Mouse (Mus musculus) intestine, embryonic 14.5 days (tissue): Measurements from ENCODE around the gene Csnk1e. TPM values are rescaled to one million over a fixed set of nuclear protein-coding genes. Genes with fewer than 3 reads are reported as not detected.

ENCODE experiments used
- ATAC-seq: fragments of 200-750 bp; cut with Nextera tagmentation; replicated peaks from 2 replicates; pipeline ENCODE4 v1.8.0; 2017; ENCODE audit warnings: low read depth, moderate number of reproducible peaks, moderate TSS enrichment, moderate library complexity; ENCODE audit not compliant: low FRiP score, low TSS enrichment
- DNase-seq: peaks from one replicate; pipeline ENCODE4 v3.0.0-alpha.2; 2018; ENCODE audit warnings: low spot score
- H3K27ac ChIP-seq: fragments of 300-500 bp; sonication (generic); 2 replicates; pipeline ENCODE4 v1.5.1; 2014; ENCODE audit warnings: low read depth, mild to moderate bottlenecking, control low read depth
- H3K27me3 ChIP-seq: fragments of 300-500 bp; sonication (generic); replicated peaks from 2 replicates; pipeline ENCODE4 v1.6.1; 2014; ENCODE audit warnings: low read length, control low read depth; ENCODE audit not compliant: control insufficient read depth, insufficient read depth
- H3K36me3 ChIP-seq: fragments of 300-500 bp; sonication (generic); 2 replicates; pipeline ENCODE4 v1.6.1; 2014; ENCODE audit warnings: low read length, control low read depth; ENCODE audit not compliant: control insufficient read depth, insufficient read depth
- H3K4me1 ChIP-seq: fragments of 300-500 bp; sonication (generic); replicated peaks from 2 replicates; pipeline ENCODE4 v1.6.1; 2014; ENCODE audit warnings: low read length, control low read depth, mixed read lengths; ENCODE audit not compliant: control insufficient read depth, insufficient read depth
- H3K4me2 ChIP-seq: fragments of 300-500 bp; sonication (generic); 2 replicates; pipeline ENCODE4 v1.6.1; 2014; ENCODE audit warnings: low read length
- H3K4me3 ChIP-seq: fragments of 300-500 bp; sonication (generic); 2 replicates; pipeline ENCODE4 v1.5.1; 2014; ENCODE audit warnings: low read depth, low read length, control low read depth, mixed read lengths
- H3K9ac ChIP-seq: fragments of 300-500 bp; sonication (generic); 2 replicates; pipeline ENCODE4 v1.6.1; 2014; ENCODE audit warnings: mild to moderate bottlenecking, low read length
- H3K9me3 ChIP-seq: fragments of 300-500 bp; sonication (generic); 2 replicates; pipeline ENCODE4 v1.6.1; 2016; ENCODE audit warnings: low read length, control low read depth; ENCODE audit not compliant: control insufficient read depth
- WGBS: fragments of 180-500 bp; shearing (Covaris S2); extraction: QIAGEN DNeasy Blood & Tissue Kit; methylation state at CpG from one replicate; pipeline ENCODE4 v1.1.7; 2014; 5-methylcytosine and 5-hydroxymethylcytosine counted together
- polyA plus RNA-seq: library from polyadenylated mRNA; unstranded; fragments of >200 nt; fragmentation: Nextera tagmentation; extraction: Ambion mirVana; gene quantifications from 2 replicates; pipeline ENCODE4 v1.2.1, GENCODE M21; 2014

Csnk1e gene
- polyA plus RNA-seq, 1 experiment from 2014 or later = 78.1 TPM

GRCm38 (mm10) chr15:79390434-79390833 lies 64.9 kb downstream of the Csnk1e start:
- Histone ChIP-seq H3K27me3 (no peaks in the 10 kb centered on the region), H3K4me2 (no peak overlapping the region), H3K36me3 (0 out of 2 replicates have a peak, but pooled peaks cover 5% of the 10 kb centered on the region), H3K9ac (no peak overlapping the region), H3K9me3 (no peaks in the 10 kb centered on the region), H3K4me1 (peaks cover 36% of the 10 kb centered on the region), H3K27ac (no peak overlapping the region), H3K4me3 (no peak overlapping the region)
- no peak for ATAC-seq
- DNase-seq = no peak
- WGBS = 79% methylated on average over 6 of the region's 6 CpGs

DNA sequence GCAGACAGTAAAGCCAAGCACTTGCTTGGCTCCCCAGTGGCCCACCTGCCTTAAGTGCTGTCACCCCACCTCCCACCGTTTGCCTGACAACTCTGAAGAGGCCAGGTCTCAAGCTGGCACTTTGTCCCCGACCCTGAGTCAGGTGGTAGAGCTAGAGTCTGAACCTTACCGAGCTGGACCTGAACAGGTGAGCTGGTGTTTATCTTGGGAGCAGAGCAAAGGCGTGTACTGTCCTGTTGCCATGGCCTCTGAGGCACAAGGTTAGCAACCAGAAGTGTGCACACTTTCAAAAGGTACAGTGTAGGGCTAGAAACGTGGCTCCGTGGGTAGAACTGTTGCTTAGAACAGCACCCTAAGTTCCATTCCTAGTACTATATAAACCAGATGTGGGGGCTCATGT lies 67.2 kb downstream of the Csnk1e start:
- H3K27me3 ChIP-seq = no peaks in the 10 kb centered on the region
- peaks cover 27% of the 10 kb centered on the region for H3K4me1 ChIP-seq
- 61% methylated on average over 6 of the region's 6 CpGs for WGBS
- no peaks in the 10 kb centered on the region for H3K9me3 ChIP-seq
- no peak overlapping the region for H3K27ac ChIP-seq
- no peak overlapping the region for H3K4me2 ChIP-seq
- no peak for ATAC-seq
- DNase-seq = no peak
- no peak overlapping the region for H3K9ac ChIP-seq
- 0 out of 2 replicates have a peak, but pooled peaks cover 8% of the 10 kb centered on the region for H3K36me3 ChIP-seq
- no peak overlapping the region; the same call in 1 of the 2 replicates for H3K4me3 ChIP-seq

GRCm38 (mm10) chr15:79387611-79388010 lies 67.8 kb downstream of the Csnk1e start:
- no peaks in the 10 kb centered on the region for H3K27me3 ChIP-seq
- H3K36me3 ChIP-seq = 0 out of 2 replicates have a peak, but pooled peaks cover 8% of the 10 kb centered on the region
- no peak overlapping the region for H3K27ac ChIP-seq
- peaks cover 27% of the 10 kb centered on the region for H3K4me1 ChIP-seq
- no peak overlapping the region for H3K4me2 ChIP-seq
- no peak overlapping the region for H3K9ac ChIP-seq
- no peak for ATAC-seq
- WGBS = 78% methylated on average over 7 of the region's 7 CpGs
- no peak for DNase-seq
- no peak overlapping the region for H3K4me3 ChIP-seq
- H3K9me3 ChIP-seq = no peaks in the 10 kb centered on the region

DNA sequence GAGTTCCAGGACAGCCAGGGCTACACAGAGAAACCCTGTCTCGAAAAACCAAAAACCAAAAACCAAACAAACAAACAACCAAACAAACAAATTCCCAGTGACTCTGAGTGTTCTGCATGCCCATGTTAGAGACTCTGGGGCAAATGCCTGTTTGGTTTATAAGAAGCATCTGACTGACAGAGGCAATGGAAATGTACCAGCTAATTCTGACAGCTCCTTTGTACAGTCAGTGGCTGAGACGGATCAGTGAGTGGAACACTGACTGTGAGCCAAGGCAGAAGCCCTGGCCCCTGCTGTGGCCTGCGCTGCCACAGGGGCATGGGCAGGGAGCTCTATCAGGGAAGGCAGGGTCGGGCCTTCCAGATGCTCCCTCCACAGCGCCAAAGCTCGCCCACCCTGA lies 68.3 kb downstream of the Csnk1e start:
- no peak for ATAC-seq
- WGBS = 78% methylated on average over 6 of the region's 6 CpGs

GRCm38 (mm10) chr15:79381644-79382043 lies 73.7 kb downstream of the Csnk1e start:
- H3K36me3 ChIP-seq = peaks cover 27% of the 10 kb centered on the region
- no peak overlapping the region for H3K9ac ChIP-seq
- H3K4me2 ChIP-seq = no peak overlapping the region
- no peaks in the 10 kb centered on the region for H3K9me3 ChIP-seq
- H3K27ac ChIP-seq = no peak overlapping the region
- H3K4me3 ChIP-seq = no peak overlapping the region
- WGBS = 84% methylated on average over 9 of the region's 9 CpGs
- no peaks in the 10 kb centered on the region for H3K27me3 ChIP-seq
- DNase-seq (no peak), ATAC-seq (no peak)
- H3K4me1 ChIP-seq = no peaks in the 10 kb centered on the region

More for the DNA sequence above, 68.3 kb downstream of the Csnk1e start:
- 0 out of 2 replicates have a peak, but pooled peaks cover 8% of the 10 kb centered on the region for H3K36me3 ChIP-seq
- no peak overlapping the region for H3K27ac ChIP-seq
- peaks cover 27% of the 10 kb centered on the region for H3K4me1 ChIP-seq
- no peak overlapping the region for H3K9ac ChIP-seq
- H3K27me3 ChIP-seq = no peaks in the 10 kb centered on the region
- DNase-seq = no peak
- H3K4me3 ChIP-seq = no peak overlapping the region
- no peaks in the 10 kb centered on the region for H3K9me3 ChIP-seq
- no peak overlapping the region for H3K4me2 ChIP-seq

DNA sequence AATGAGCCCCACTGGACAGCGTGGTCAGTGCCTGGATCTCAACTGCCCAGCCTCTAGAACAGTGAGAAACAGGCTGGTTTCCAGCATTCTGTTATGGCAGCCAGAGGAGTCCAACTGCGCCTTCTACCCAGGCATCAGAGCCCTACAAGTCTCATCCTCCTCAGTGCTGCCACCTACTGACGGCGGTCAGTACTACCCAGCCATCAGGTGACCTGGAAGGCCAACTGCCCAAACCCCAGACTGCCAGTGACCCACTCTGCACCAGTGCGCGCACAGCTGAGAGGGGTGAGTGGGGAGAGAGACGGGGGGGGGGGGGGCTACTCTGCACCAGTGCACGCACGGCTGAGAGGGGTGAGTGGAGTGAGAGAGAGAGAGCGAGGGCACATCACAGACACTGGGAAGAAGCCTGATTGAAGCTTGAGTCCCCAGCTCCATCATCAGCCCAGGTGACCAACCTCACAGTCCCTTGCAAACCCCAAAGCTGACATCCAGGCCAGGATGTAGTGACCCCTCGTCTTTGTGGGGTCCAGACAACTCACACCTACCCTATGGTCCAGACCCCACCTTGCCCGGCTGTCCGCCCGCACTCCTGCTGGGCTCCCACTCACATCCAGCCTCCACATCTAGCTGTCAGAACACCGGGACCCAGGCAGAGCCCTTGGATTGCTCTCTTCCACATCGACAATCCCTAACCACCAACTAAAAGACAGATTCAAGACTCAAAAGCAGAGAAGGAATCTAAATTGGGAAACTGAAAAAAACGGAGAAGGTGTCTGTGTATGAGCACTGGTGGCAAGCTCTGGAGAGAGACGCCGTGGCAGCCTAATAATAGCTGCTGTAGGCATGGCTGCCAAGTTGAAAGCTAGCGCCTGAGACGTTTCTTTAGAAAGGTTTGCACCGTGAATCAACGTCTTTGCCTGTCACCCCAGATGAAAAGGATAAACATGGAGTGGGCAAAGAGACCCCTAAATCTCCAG lies 74.6 kb downstream of the Csnk1e start:
- peak; percentile 92 for DNase-seq
- peaks cover 31% of the 10 kb centered on the region for H3K36me3 ChIP-seq
- no peaks in the 10 kb centered on the region for H3K4me1 ChIP-seq
- no peak overlapping the region for H3K9ac ChIP-seq
- no peaks in the 10 kb centered on the region for H3K27me3 ChIP-seq
- 55% methylated on average over 20 of the region's 23 CpGs for WGBS
- no peak overlapping the region for H3K27ac ChIP-seq
- ATAC-seq = peak; percentile 56
- H3K4me3 ChIP-seq = no peak overlapping the region
- H3K4me2 ChIP-seq = no peak overlapping the region
- H3K9me3 ChIP-seq = no peaks in the 10 kb centered on the region

DNA sequence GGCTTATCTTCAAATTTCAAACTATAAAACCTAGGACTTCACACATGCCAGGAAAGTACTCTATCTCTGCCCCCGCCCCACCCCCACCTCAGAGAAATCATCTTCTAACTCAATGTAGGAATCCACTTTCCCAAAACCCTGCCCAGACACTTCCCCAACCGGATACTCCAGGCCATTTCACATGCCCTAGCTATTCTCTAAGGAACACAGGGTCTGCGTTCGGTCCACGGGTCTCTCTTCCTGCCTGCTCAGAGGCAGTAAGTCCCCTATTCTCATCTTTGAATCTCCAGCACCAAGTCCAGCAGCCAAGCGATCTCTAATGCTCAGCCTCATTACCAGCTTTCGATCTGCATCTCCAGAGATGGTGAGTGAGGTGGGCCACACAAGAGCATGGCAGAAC lies 75.7 kb downstream of the Csnk1e start:
- Histone ChIP-seq H3K27ac (no peak overlapping the region), H3K4me3 (no peak overlapping the region), H3K27me3 (no peaks in the 10 kb centered on the region), H3K4me1 (no peaks in the 10 kb centered on the region), H3K36me3 (peaks cover 41% of the 10 kb centered on the region), H3K9me3 (no peaks in the 10 kb centered on the region), H3K4me2 (no peak overlapping the region), H3K9ac (no peak overlapping the region)
- DNase-seq (no peak), ATAC-seq (no peak)
- 95% methylated on average over 7 of the region's 7 CpGs for WGBS

DNA sequence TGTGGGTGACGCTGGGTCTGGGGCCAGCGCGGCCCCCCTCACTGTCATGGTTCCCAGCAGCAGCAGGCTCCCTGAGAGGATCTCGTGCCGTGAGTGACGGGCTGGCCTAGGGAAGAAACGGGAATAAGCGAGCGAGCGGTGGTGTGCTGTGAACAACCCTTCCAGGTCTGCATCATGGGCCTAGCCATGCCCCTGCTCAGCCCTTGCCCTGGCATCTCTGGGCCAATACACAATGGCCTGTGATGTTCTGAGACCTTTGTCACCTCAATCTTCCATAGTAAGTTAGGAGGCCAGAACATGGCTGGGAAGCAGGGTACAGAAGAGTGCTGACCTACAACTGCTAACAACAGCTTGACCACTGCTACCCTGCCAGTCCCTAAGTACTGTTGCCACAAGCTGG lies 76.8 kb downstream of the Csnk1e start:
- Histone ChIP-seq H3K27me3 (no peaks in the 10 kb centered on the region), H3K36me3 (peaks cover 48% of the 10 kb centered on the region), H3K27ac (no peak overlapping the region), H3K9me3 (no peaks in the 10 kb centered on the region), H3K4me2 (no peak overlapping the region), H3K4me1 (no peaks in the 10 kb centered on the region), H3K4me3 (no peak overlapping the region), H3K9ac (no peak overlapping the region)
- ATAC-seq = no peak
- DNase-seq = no peak
- 97% methylated on average over 10 of the region's 10 CpGs for WGBS
